Mouse (Mus musculus): Measurements from ENCODE around the gene Prpsap1. TPM values are rescaled to one million over a fixed set of nuclear protein-coding genes. Genes with fewer than 3 reads are reported as not detected.

Prpsap1 gene
- polyA plus RNA-seq (2015; fragmentation: Nextera tagmentation; extraction: Ambion mirVana), result 171 and 178 TPM in 2 replicates

GRCm38 (mm10) chr11:116493795-116494252, at the start of gene Prpsap1:
TSS of gene Prpsap1 (minus strand) at chr11:116494202.
- Histone ChIP-seq H3K9ac (no peak within 1 kb of the TSS), H3K4me1 (replicated peaks) (peaks cover 32% of the 10 kb centered on the region), H3K4me2 (no peak within 1 kb of the TSS), H3K4me3 (no peak within 1 kb of the TSS), H3K27me3 (no peaks in the 10 kb centered on the region), H3K27ac (peak within 1 kb of the TSS; percentile 71), H3K36me3 (no peaks in the 10 kb centered on the region), H3K9me3 (no peaks in the 10 kb centered on the region)
- WGBS, result 26% methylated on average over 4 of the region's 4 CpGs
- ATAC-seq (ENCODE audit: low FRiP score), result no peak

GRCm38 (mm10) chr11:116543110-116543509, 49.1 kb upstream of the Prpsap1 start:
- WGBS, result 90% methylated on average over 4 of the region's 4 CpGs
- Histone ChIP-seq H3K4me1 (replicated peaks) (0 out of 2 replicates have a peak, but pooled peaks cover 9% of the 10 kb centered on the region), H3K4me2 (no peak overlapping the region), H3K27me3 (no peaks in the 10 kb centered on the region), H3K9me3 (no peaks in the 10 kb centered on the region), H3K9ac (no peak overlapping the region), H3K4me3 (no peak overlapping the region), H3K36me3 (peaks cover 98% of the 10 kb centered on the region), H3K27ac (no peak overlapping the region)
- 0 out of 2 replicates have a peak, but pooled peaks have one; percentile 23 for ATAC-seq (ENCODE audit: low FRiP score)

- ATAC-seq (ENCODE audit: low FRiP score), result no peak
- Histone ChIP-seq H3K4me1 (replicated peaks) (no peaks in the 10 kb centered on the region), H3K9ac (no peak overlapping the region), H3K9me3 (no peaks in the 10 kb centered on the region), H3K4me2 (no peak overlapping the region), H3K27me3 (0 out of 2 replicates have a peak, but pooled peaks cover under 1% of the 10 kb centered on the region), H3K27ac (no peak overlapping the region), H3K36me3 (peaks cover 96% of the 10 kb centered on the region), H3K4me3 (no peak overlapping the region)
- WGBS, result 95% methylated on average over 11 of the region's 11 CpGs
Measured at GRCm38 (mm10) chr11:116541183-116541582, 47.2 kb upstream of the Prpsap1 start.

- no peak for ATAC-seq (ENCODE audit: low FRiP score)
- H3K4me3 ChIP-seq, result no peak overlapping the region
- no peak overlapping the region for H3K4me2 ChIP-seq
- peaks cover 29% of the 10 kb centered on the region for H3K27me3 ChIP-seq
- no peak overlapping the region for H3K27ac ChIP-seq
- no peaks in the 10 kb centered on the region for H3K9me3 ChIP-seq
- no peak overlapping the region for H3K9ac ChIP-seq
- 92% methylated on average over 12 of the region's 12 CpGs for WGBS
- peaks cover 13% of the 10 kb centered on the region for H3K4me1 ChIP-seq (replicated peaks)
- peaks cover 72% of the 10 kb centered on the region for H3K36me3 ChIP-seq
Measured at GRCm38 (mm10) chr11:116538142-116538735, 44.2 kb upstream of the Prpsap1 start.

- Histone ChIP-seq H3K4me1 (replicated peaks) (peaks cover 21% of the 10 kb centered on the region), H3K4me2 (no peak overlapping the region), H3K4me3 (no peak overlapping the region), H3K27ac (no peak overlapping the region), H3K9me3 (no peaks in the 10 kb centered on the region), H3K9ac (no peak overlapping the region), H3K36me3 (peaks cover 64% of the 10 kb centered on the region), H3K27me3 (peaks cover 38% of the 10 kb centered on the region)
- 80% methylated on average over 5 of the region's 5 CpGs for WGBS
- ATAC-seq (ENCODE audit: low FRiP score), result no peak
Measured at GRCm38 (mm10) chr11:116537388-116537787, 43.4 kb upstream of the Prpsap1 start.

GRCm38 (mm10) chr11:116536685-116537084, 42.7 kb upstream of the Prpsap1 start:
- H3K9ac ChIP-seq, result no peak overlapping the region
- ATAC-seq (ENCODE audit: low FRiP score), result no peak
- peaks cover 56% of the 10 kb centered on the region for H3K36me3 ChIP-seq
- peaks cover 28% of the 10 kb centered on the region for H3K4me1 ChIP-seq (replicated peaks)
- H3K4me3 ChIP-seq, result no peak overlapping the region
- H3K27ac ChIP-seq, result no peak overlapping the region
- H3K27me3 ChIP-seq, result peaks cover 45% of the 10 kb centered on the region
- 94% methylated on average over 7 of the region's 7 CpGs for WGBS
- no peak overlapping the region for H3K4me2 ChIP-seq
- H3K9me3 ChIP-seq, result no peaks in the 10 kb centered on the region

- Histone ChIP-seq H3K4me2 (peak overlapping the region; percentile 73), H3K27ac (no peak overlapping the region), H3K36me3 (peaks cover 33% of the 10 kb centered on the region), H3K4me3 (peak overlapping the region; percentile 44), H3K9me3 (no peaks in the 10 kb centered on the region), H3K9ac (0 out of 2 replicates have a peak overlapping the region, but pooled peaks have one; percentile 65), H3K27me3 (peaks cover 64% of the 10 kb centered on the region), H3K4me1 (replicated peaks) (peaks cover 48% of the 10 kb centered on the region)
- peak; percentile 47; the same call in 1 of the 2 replicates for ATAC-seq (ENCODE audit: low FRiP score)
- WGBS, result 18% methylated on average over 20 of the region's 20 CpGs
Measured at GRCm38 (mm10) chr11:116534154-116534865, 40.3 kb upstream of the Prpsap1 start.

GRCm38 (mm10) chr11:116533341-116534153, 39.5 kb upstream of the Prpsap1 start:
- peak overlapping the region; percentile 73 for H3K4me2 ChIP-seq
- H3K9me3 ChIP-seq, result no peaks in the 10 kb centered on the region
- ATAC-seq (ENCODE audit: low FRiP score), result peak; percentile 33; the same call in 1 of the 2 replicates
- peak overlapping the region; percentile 44 for H3K4me3 ChIP-seq
- H3K27me3 ChIP-seq, result peaks cover 71% of the 10 kb centered on the region
- peaks cover 48% of the 10 kb centered on the region for H3K4me1 ChIP-seq (replicated peaks)
- H3K36me3 ChIP-seq, result peaks cover 25% of the 10 kb centered on the region
- H3K27ac ChIP-seq, result no peak overlapping the region
- under 1% methylated on average over 62 of the region's 63 CpGs for WGBS
- H3K9ac ChIP-seq, result peak overlapping the region; percentile 65

GRCm38 (mm10) chr11:116532810-116533338, 38.9 kb upstream of the Prpsap1 start:
- H3K4me2 ChIP-seq, result peak overlapping the region; percentile 73
- peaks cover 48% of the 10 kb centered on the region for H3K4me1 ChIP-seq (replicated peaks)
- no peaks in the 10 kb centered on the region for H3K9me3 ChIP-seq
- peak overlapping the region; percentile 44 for H3K4me3 ChIP-seq
- H3K27me3 ChIP-seq, result peaks cover 74% of the 10 kb centered on the region
- no peak overlapping the region for H3K27ac ChIP-seq
- peak; percentile 18; the same call in 1 of the 2 replicates for ATAC-seq (ENCODE audit: low FRiP score)
- peaks cover 19% of the 10 kb centered on the region for H3K36me3 ChIP-seq
- peak overlapping the region; percentile 65 for H3K9ac ChIP-seq
- WGBS, result under 1% methylated on average over 50 of the region's 50 CpGs

- ATAC-seq (ENCODE audit: low FRiP score), result no peak
Measured at GRCm38 (mm10) chr11:116532262-116532809, 38.3 kb upstream of the Prpsap1 start.

GRCm38 (mm10) chr11:116531371-116532191, 37.6 kb upstream of the Prpsap1 start:
- Histone ChIP-seq H3K4me2 (peak overlapping the region; percentile 73), H3K27ac (no peak overlapping the region), H3K27me3 (peaks cover 79% of the 10 kb centered on the region), H3K36me3 (peaks cover 8% of the 10 kb centered on the region; the same call in 1 of the 2 replicates), H3K9me3 (no peaks in the 10 kb centered on the region), H3K4me3 (peak overlapping the region; percentile 44), H3K4me1 (replicated peaks) (peaks cover 48% of the 10 kb centered on the region), H3K9ac (peak overlapping the region; percentile 65)
- ATAC-seq (ENCODE audit: low FRiP score), result no peak
- 3% methylated on average over 48 of the region's 48 CpGs for WGBS

More at GRCm38 (mm10) chr11:116532262-116532809, 38.3 kb upstream of the Prpsap1 start:
- Histone ChIP-seq H3K9ac (peak overlapping the region; percentile 65), H3K4me3 (peak overlapping the region; percentile 44), H3K9me3 (no peaks in the 10 kb centered on the region), H3K36me3 (peaks cover 15% of the 10 kb centered on the region), H3K4me1 (replicated peaks) (peaks cover 48% of the 10 kb centered on the region), H3K27ac (peak overlapping the region; percentile 8; the same call in 1 of the 2 replicates), H3K4me2 (peak overlapping the region; percentile 73), H3K27me3 (peaks cover 74% of the 10 kb centered on the region)
- 1% methylated on average over 30 of the region's 30 CpGs for WGBS

Data from hindbrain, embryonic 13.5 days (tissue).